Mouse (Mus musculus) midbrain, embryonic 14.5 days (tissue): ENCODE results near the gene Sox8. TPM values are rescaled to one million over a fixed set of nuclear protein-coding genes. Genes with fewer than 3 reads are reported as not detected.

Source experiments
- ATAC-seq: fragments of 200-750 bp; cut with Nextera tagmentation; 2 replicates; pipeline ENCODE4 v1.8.0; 2017; ENCODE audit warnings: moderate number of reproducible peaks, moderate library complexity; ENCODE audit not compliant: low FRiP score, low TSS enrichment
- DNase-seq: peaks from one replicate; pipeline ENCODE4 v3.0.0-alpha.2; 2015
- H3K27ac ChIP-seq: fragments of 300-500 bp; sonication (generic); replicated peaks from 2 replicates; pipeline ENCODE4 v1.5.1; 2014; ENCODE audit warnings: mild to moderate bottlenecking, low read depth, low read length, moderate library complexity
- H3K27me3 ChIP-seq: fragments of 300-500 bp; sonication (generic); 2 replicates; pipeline ENCODE4 v1.6.1; 2014; ENCODE audit warnings: low read length, control low read depth, mixed read lengths; ENCODE audit not compliant: control insufficient read depth, insufficient read depth
- H3K36me3 ChIP-seq: fragments of 300-500 bp; sonication (generic); 2 replicates; pipeline ENCODE4 v1.6.1; 2014; ENCODE audit warnings: low read length, control low read depth; ENCODE audit not compliant: control insufficient read depth, insufficient read depth
- H3K4me1 ChIP-seq: fragments of 300-500 bp; sonication (generic); 2 replicates; pipeline ENCODE4 v1.6.1; 2014; ENCODE audit warnings: mild to moderate bottlenecking, antibody characterized with exemption, low read length, control low read depth; ENCODE audit not compliant: control insufficient read depth, insufficient read depth
- H3K4me2 ChIP-seq: fragments of 300-500 bp; sonication (generic); 2 replicates; pipeline ENCODE4 v1.6.1; 2014; ENCODE audit warnings: mild to moderate bottlenecking, low read length, moderate library complexity
- H3K4me3 ChIP-seq: fragments of 300-500 bp; sonication (generic); replicated peaks from 2 replicates; pipeline ENCODE4 v1.5.1; 2014; ENCODE audit warnings: low read depth, low read length
- H3K9ac ChIP-seq: fragments of 300-500 bp; sonication (generic); replicated peaks from 2 replicates; pipeline ENCODE4 v1.6.1; 2014; ENCODE audit warnings: mild to moderate bottlenecking, low read length, moderate library complexity
- H3K9me3 ChIP-seq: fragments of 300-500 bp; sonication (generic); 2 replicates; pipeline ENCODE4 v1.6.1; 2016; ENCODE audit warnings: low read length, control low read depth, mixed read lengths; ENCODE audit not compliant: control insufficient read depth
- WGBS: fragments of 180-500 bp; shearing (Covaris S2); extraction: QIAGEN DNeasy Blood & Tissue Kit; methylation state at CpG from one replicate; pipeline ENCODE4 v1.1.7; 2014; 5-methylcytosine and 5-hydroxymethylcytosine counted together
- polyA plus RNA-seq: library from polyadenylated mRNA; unstranded; fragments of >200 nt; fragmentation: Nextera tagmentation; extraction: Ambion mirVana; gene quantifications from 2 replicates; pipeline ENCODE4 v1.2.1, GENCODE M21; 2014

Gene Sox8
- polyA plus RNA-seq, 1 experiment from 2014 or later: 8.0 TPM

- ATAC-seq (no peak), DNase-seq (no peak)
- peaks cover 10% of the 10 kb centered on the region for H3K4me1 ChIP-seq
- no peak overlapping the region for H3K9ac ChIP-seq
- H3K27ac ChIP-seq: no peak overlapping the region
- H3K9me3 ChIP-seq: no peaks in the 10 kb centered on the region
- H3K4me3 ChIP-seq: no peak overlapping the region
- 93% methylated on average over 11 of the region's 11 CpGs for WGBS
- no peak overlapping the region for H3K4me2 ChIP-seq
- H3K27me3 ChIP-seq: no peaks in the 10 kb centered on the region
- H3K36me3 ChIP-seq: no peaks in the 10 kb centered on the region
These were observed 19.2 kb downstream of the Sox8 start for GRCm38 (mm10) chr17:25551313-25551712.

DNA sequence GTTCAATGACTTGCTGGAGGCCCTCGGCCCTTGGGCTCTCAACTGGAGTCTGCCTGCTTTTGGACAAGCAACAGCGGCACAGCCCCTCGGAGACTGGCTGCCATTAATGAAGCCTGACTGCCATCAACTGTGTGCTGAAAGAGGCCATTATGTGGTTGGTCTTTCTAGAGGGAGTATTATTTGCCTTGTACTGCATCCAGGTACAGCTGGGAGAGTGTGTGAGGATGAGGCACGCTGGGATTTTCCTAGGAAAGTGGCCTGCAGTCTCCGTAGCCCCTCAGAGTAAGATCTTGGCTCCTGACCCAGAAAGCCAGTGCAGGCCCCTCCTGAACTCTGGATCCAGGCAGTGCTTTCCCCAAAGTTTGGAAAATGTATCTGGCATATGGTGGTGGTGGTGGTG lies 20.5 kb downstream of the Sox8 start:
- Histone ChIP-seq H3K4me1 (no peaks in the 10 kb centered on the region), H3K4me3 (no peak overlapping the region), H3K27me3 (no peaks in the 10 kb centered on the region), H3K4me2 (no peak overlapping the region), H3K9ac (no peak overlapping the region), H3K9me3 (no peaks in the 10 kb centered on the region), H3K27ac (no peak overlapping the region), H3K36me3 (no peaks in the 10 kb centered on the region)
- no peak for DNase-seq
- no peak for ATAC-seq
- WGBS: 85% methylated on average over 5 of the region's 5 CpGs

DNA sequence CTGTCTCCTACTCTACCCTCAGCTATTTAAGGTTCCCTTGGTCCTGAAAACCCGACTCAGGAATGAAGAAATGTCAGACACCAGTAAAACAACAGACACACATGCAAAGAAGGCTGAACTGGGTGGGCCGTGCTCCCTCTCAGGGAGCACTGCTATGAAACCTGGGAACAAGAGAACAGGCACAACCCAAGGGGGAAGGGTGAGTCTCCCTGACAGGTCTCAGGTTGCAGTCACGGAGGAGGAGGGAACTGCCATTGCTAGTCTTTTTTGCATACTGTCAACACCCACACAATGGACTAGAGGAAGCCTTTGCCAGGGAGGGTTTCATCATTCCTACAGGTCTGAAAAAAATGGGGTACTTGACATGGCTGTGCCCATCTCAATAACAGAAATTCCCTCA lies 23.5 kb downstream of the Sox8 start:
- no peak overlapping the region for H3K4me3 ChIP-seq
- no peak overlapping the region for H3K27ac ChIP-seq
- no peaks in the 10 kb centered on the region for H3K36me3 ChIP-seq
- DNase-seq: no peak
- no peaks in the 10 kb centered on the region for H3K27me3 ChIP-seq
- no peaks in the 10 kb centered on the region for H3K4me1 ChIP-seq
- H3K4me2 ChIP-seq: no peak overlapping the region
- 53% methylated on average over 3 of the region's 3 CpGs for WGBS
- no peak for ATAC-seq
- no peaks in the 10 kb centered on the region for H3K9me3 ChIP-seq
- H3K9ac ChIP-seq: no peak overlapping the region

- H3K4me1 ChIP-seq: peaks cover 8% of the 10 kb centered on the region; the same call in 1 of the 2 replicates
- no peak overlapping the region for H3K9ac ChIP-seq
- no peaks in the 10 kb centered on the region for H3K36me3 ChIP-seq
- no peaks in the 10 kb centered on the region for H3K9me3 ChIP-seq
- no peak overlapping the region for H3K27ac ChIP-seq
- DNase-seq: no peak
- 91% methylated on average over 4 of the region's 4 CpGs for WGBS
- H3K4me3 ChIP-seq: no peak overlapping the region
- no peak for ATAC-seq
- no peak overlapping the region for H3K4me2 ChIP-seq
- H3K27me3 ChIP-seq: no peaks in the 10 kb centered on the region
These were observed 28.7 kb downstream of the Sox8 start for GRCm38 (mm10) chr17:25541768-25542167.

GRCm38 (mm10) chr17:25540731-25541130 lies 29.8 kb downstream of the Sox8 start:
- H3K9ac ChIP-seq: no peak overlapping the region
- H3K4me3 ChIP-seq: no peak overlapping the region
- H3K4me1 ChIP-seq: peaks cover 8% of the 10 kb centered on the region; the same call in 1 of the 2 replicates
- no peak overlapping the region for H3K27ac ChIP-seq
- no peaks in the 10 kb centered on the region for H3K27me3 ChIP-seq
- no peak overlapping the region for H3K4me2 ChIP-seq
- 89% methylated on average over 5 of the region's 5 CpGs for WGBS
- DNase-seq (no peak), ATAC-seq (no peak)
- H3K36me3 ChIP-seq: no peaks in the 10 kb centered on the region
- no peaks in the 10 kb centered on the region for H3K9me3 ChIP-seq

DNA sequence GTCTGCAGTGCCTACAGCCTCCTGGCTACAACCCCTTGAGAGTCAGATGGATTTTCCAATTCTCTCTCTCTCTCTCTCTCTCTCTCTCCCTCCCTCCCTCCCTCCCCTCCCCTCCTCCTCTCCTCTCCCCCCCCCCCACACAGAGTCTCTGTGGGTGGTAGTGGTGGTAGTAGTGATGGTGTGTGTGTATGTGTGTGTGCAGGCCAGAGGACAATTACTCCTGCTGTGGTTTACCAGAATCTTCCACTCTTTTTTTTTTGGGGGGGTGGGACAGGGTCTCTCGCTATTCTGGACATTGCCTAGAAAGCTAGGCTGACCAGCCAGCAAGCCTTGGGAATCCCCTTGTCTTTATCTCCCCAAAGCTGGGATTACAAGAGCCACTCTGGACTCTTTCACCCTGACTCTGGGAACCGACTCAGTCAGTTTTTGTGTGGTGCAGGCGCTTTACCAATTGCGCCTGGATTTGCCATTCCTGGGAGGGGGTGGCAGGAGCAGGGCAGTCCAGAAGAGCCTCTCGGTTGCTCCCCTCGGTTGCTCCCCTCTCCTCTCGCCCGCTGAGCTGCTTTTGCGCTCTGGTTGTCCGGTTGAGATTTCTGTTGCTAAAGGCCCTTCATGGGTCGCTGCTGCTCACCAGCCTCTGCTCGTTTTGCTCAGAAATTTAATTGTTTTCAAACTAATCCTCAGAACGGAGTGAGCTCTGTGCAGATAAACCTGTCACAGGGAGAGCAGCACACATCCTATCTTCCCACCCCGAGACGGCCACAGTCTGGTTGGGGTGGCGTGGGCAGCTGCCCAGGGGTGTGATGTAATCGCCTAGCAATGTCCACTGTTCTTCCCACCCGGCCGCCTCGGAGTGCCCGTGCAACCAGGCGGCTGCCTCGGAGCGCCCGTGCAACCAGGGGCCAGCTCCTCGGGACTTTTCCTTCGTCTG lies 31.3 kb downstream of the Sox8 start:
- DNase-seq: peak; percentile 57
- no peaks in the 10 kb centered on the region for H3K9me3 ChIP-seq
- WGBS: 6% methylated on average over 27 of the region's 27 CpGs
- peak overlapping the region; percentile 29 for H3K9ac ChIP-seq
- H3K36me3 ChIP-seq: no peaks in the 10 kb centered on the region
- peak overlapping the region; percentile 44 for H3K4me2 ChIP-seq
- peak overlapping the region; percentile 67 for H3K27ac ChIP-seq
- H3K4me3 ChIP-seq: 0 out of 2 replicates have a peak overlapping the region, but pooled peaks have one; percentile 7
- no peaks in the 10 kb centered on the region for H3K27me3 ChIP-seq
- ATAC-seq: no peak
- peaks cover 8% of the 10 kb centered on the region; the same call in 1 of the 2 replicates for H3K4me1 ChIP-seq

DNA sequence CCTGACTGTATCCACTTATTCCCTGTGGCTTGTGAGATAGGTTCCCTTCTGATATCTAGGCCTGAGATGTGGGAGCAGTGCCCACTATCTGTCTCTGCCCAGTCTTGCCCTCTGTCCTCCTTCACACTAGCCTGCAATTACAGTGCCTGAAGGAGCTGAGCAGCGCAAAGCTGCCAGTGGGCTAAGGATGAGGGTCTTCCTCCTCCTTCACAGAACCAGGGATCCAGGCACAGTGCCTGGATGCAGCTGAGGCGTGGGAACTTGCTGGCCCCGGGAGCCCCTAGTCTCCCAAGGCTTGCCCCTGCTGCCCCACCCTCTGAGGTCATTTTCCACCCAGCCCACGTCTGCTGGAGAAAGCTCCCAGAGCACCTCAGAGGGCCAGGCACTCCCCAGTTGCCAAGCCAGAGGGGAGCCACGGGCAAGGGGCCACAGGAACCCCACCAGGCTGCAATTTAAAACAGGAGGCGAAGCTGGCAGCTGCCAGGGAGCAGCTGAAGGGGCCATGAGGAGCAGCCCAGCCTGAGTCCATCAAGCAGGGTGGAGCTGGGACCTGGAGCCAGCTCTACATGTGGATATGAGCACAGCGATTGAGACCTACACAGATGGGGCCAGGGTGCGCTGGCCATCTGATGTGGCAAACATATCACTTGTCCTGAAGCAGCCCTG lies 40.0 kb downstream of the Sox8 start:
- WGBS: 71% methylated on average over 8 of the region's 8 CpGs

GRCm38 (mm10) chr17:25522080-25522479 lies 48.4 kb downstream of the Sox8 start:
- no peak for DNase-seq
- Histone ChIP-seq H3K27me3 (no peaks in the 10 kb centered on the region), H3K27ac (no peak overlapping the region), H3K9ac (no peak overlapping the region), H3K4me3 (no peak overlapping the region), H3K4me1 (0 out of 2 replicates have a peak, but pooled peaks cover 6% of the 10 kb centered on the region), H3K4me2 (no peak overlapping the region), H3K9me3 (no peaks in the 10 kb centered on the region), H3K36me3 (no peaks in the 10 kb centered on the region)
- 85% methylated on average over 12 of the region's 12 CpGs for WGBS
- ATAC-seq: no peak

More for the DNA sequence above, 40.0 kb downstream of the Sox8 start:
- no peaks in the 10 kb centered on the region for H3K4me1 ChIP-seq
- H3K36me3 ChIP-seq: no peaks in the 10 kb centered on the region
- H3K27ac ChIP-seq: no peak overlapping the region
- H3K4me2 ChIP-seq: no peak overlapping the region
- no peaks in the 10 kb centered on the region for H3K9me3 ChIP-seq
- no peaks in the 10 kb centered on the region for H3K27me3 ChIP-seq
- DNase-seq: no peak
- no peak overlapping the region for H3K9ac ChIP-seq
- ATAC-seq: no peak
- no peak overlapping the region for H3K4me3 ChIP-seq
